Mouse (Mus musculus) forebrain, embryonic 16.5 days (tissue): ENCODE measurements around the gene B3gnt7. TPM values are rescaled to one million over a fixed set of nuclear protein-coding genes. Genes with fewer than 3 reads are reported as not detected.

Source experiments
- ATAC-seq: fragments of 200-750 bp; cut with Nextera tagmentation; 2 replicates; pipeline ENCODE4 v1.8.0; 2017; ENCODE audit warnings: mild to moderate bottlenecking, moderate library complexity
- H3K27ac ChIP-seq: fragments of 300-500 bp; sonication (generic); 2 replicates; pipeline ENCODE4 v1.5.1; 2014; ENCODE audit warnings: low read length, control low read depth
- H3K27me3 ChIP-seq: fragments of 300-500 bp; sonication (generic); replicated peaks from 2 replicates; pipeline ENCODE4 v1.6.1; 2014; ENCODE audit warnings: low read length; ENCODE audit not compliant: control insufficient read depth, insufficient read depth
- H3K36me3 ChIP-seq: fragments of 300-500 bp; sonication (generic); 2 replicates; pipeline ENCODE4 v1.6.1; 2014; ENCODE audit not compliant: control insufficient read depth, insufficient read depth
- H3K4me1 ChIP-seq: fragments of 300-500 bp; sonication (generic); replicated peaks from 2 replicates; pipeline ENCODE4 v1.6.1; 2014; ENCODE audit warnings: low read length; ENCODE audit not compliant: control insufficient read depth, insufficient read depth
- H3K4me2 ChIP-seq: fragments of 300-500 bp; sonication (generic); 2 replicates; pipeline ENCODE4 v1.6.1; 2014; ENCODE audit warnings: mild to moderate bottlenecking, low read length, control low read depth
- H3K4me3 ChIP-seq: fragments of 300-500 bp; sonication (generic); replicated peaks from 2 replicates; pipeline ENCODE4 v1.5.1; 2014; ENCODE audit warnings: mild to moderate bottlenecking, low read length, control low read depth
- H3K9ac ChIP-seq: fragments of 300-500 bp; sonication (generic); replicated peaks from 2 replicates; pipeline ENCODE4 v1.6.1; 2014; ENCODE audit warnings: low read depth, low read length, control low read depth
- H3K9me3 ChIP-seq: fragments of 300-500 bp; sonication (generic); 2 replicates; pipeline ENCODE4 v1.6.1; 2016; ENCODE audit warnings: low read length; ENCODE audit not compliant: control insufficient read depth
- WGBS: fragments of 180-500 bp; shearing (Covaris S2); extraction: QIAGEN DNeasy Blood & Tissue Kit; methylation state at CpG from one replicate; pipeline ENCODE4 v1.1.7; 2014; 5-methylcytosine and 5-hydroxymethylcytosine counted together
- polyA plus RNA-seq: library from polyadenylated mRNA; unstranded; fragments of >200 nt; fragmentation: Nextera tagmentation; extraction: Ambion mirVana; gene quantifications from 2 replicates; pipeline ENCODE4 v1.2.1, GENCODE M21; 2015

The B3gnt7 gene
- polyA plus RNA-seq, 1 experiment from 2014 or later: 6.7 TPM

DNA sequence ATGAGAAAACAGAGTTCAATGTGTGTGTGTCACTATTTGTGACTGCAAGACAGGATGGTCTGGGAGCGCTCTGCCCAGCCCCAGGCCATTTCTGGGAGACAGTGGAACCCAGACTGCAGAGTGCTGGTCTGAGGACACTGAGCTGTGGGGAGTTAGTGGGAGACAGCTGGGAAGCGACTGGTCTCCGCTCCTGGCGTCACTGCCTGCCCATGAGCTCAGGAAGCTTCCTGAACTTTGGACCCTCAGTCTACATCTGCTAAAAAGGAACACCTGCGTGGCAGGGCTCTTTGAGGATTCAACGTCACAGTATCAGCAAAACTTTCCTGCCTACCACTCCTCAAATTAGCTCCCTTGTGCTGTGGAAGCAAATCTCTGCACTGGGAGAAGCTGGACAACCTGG lies 30.9 kb upstream of the B3gnt7 start:
- no peaks in the 10 kb centered on the region for H3K36me3 ChIP-seq

GRCm38 (mm10) chr1:86277055-86277454 lies 25.6 kb upstream of the B3gnt7 start:
- Histone ChIP-seq H3K36me3 (no peaks in the 10 kb centered on the region), H3K9ac (no peak overlapping the region), H3K9me3 (no peaks in the 10 kb centered on the region), H3K4me3 (no peak overlapping the region), H3K4me1 (no peaks in the 10 kb centered on the region), H3K27ac (no peak overlapping the region), H3K4me2 (no peak overlapping the region), H3K27me3 (no peaks in the 10 kb centered on the region)
- WGBS: 90% methylated on average over 5 of the region's 5 CpGs
- ATAC-seq: no peak

More for the DNA sequence above, 30.9 kb upstream of the B3gnt7 start:
- Histone ChIP-seq H3K4me1 (no peaks in the 10 kb centered on the region), H3K4me2 (no peak overlapping the region), H3K9me3 (no peaks in the 10 kb centered on the region), H3K27ac (no peak overlapping the region), H3K27me3 (no peaks in the 10 kb centered on the region), H3K4me3 (no peak overlapping the region), H3K9ac (no peak overlapping the region)
- no peak for ATAC-seq
- WGBS: 84% methylated on average over 6 of the region's 6 CpGs

DNA sequence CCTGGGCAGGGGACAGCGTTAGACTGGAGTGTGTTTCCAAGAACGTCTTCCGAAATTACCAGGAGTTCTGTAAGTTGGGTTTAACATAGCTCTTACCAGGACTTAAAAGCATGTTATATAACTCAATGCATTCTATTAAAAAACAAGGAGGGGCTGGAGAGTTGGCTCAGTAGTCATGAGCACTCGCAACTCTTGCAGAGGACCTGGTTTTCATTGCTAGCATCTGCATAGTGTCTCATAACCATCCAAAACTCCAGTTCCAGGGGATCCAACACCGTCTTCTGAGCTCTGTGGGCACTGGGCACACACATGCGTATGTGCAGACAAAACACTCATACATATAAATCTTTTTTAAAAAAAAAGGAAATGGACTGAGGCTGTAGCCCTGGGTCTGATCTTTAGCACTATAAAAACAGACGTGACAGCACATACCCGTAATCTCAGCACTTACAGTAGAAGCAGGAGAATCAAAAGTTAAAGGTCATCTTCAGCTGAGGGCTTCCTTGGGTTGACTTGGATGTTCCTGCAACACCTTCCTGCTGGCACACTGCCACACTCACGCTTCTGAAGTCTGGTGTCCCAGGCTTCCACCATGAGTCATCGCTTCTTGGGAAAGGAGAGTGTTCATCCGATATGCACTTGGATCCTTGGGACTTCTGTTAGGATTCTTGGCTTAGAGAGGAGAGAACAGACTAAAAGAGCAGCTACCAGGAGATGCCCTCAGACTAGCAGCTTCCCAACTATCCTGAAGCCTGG lies 20.7 kb upstream of the B3gnt7 start:
- Histone ChIP-seq H3K4me1 (no peaks in the 10 kb centered on the region), H3K9ac (no peak overlapping the region), H3K27me3 (no peaks in the 10 kb centered on the region), H3K4me3 (no peak overlapping the region), H3K9me3 (no peaks in the 10 kb centered on the region), H3K4me2 (no peak overlapping the region), H3K27ac (no peak overlapping the region), H3K36me3 (no peaks in the 10 kb centered on the region)
- WGBS: 92% methylated on average over 11 of the region's 11 CpGs
- no peak for ATAC-seq

- Histone ChIP-seq H3K4me3 (no peak overlapping the region), H3K4me1 (no peaks in the 10 kb centered on the region), H3K9ac (no peak overlapping the region), H3K27me3 (no peaks in the 10 kb centered on the region), H3K36me3 (no peaks in the 10 kb centered on the region), H3K4me2 (no peak overlapping the region), H3K27ac (no peak overlapping the region), H3K9me3 (no peaks in the 10 kb centered on the region)
- ATAC-seq: no peak
- 93% methylated on average over 5 of the region's 5 CpGs for WGBS
Observed at GRCm38 (mm10) chr1:86284101-86284500, 18.5 kb upstream of the B3gnt7 start.

- 82% methylated on average over 6 of the region's 6 CpGs for WGBS
Observed at GRCm38 (mm10) chr1:86285295-86285694, 17.3 kb upstream of the B3gnt7 start.

GRCm38 (mm10) chr1:86287473-86287872 lies 15.2 kb upstream of the B3gnt7 start:
- Histone ChIP-seq H3K9ac (no peak overlapping the region), H3K27me3 (no peaks in the 10 kb centered on the region), H3K9me3 (no peaks in the 10 kb centered on the region), H3K36me3 (no peaks in the 10 kb centered on the region), H3K4me3 (no peak overlapping the region), H3K27ac (no peak overlapping the region), H3K4me2 (no peak overlapping the region), H3K4me1 (no peaks in the 10 kb centered on the region)
- ATAC-seq: no peak
- 83% methylated on average over 4 of the region's 4 CpGs for WGBS

More at GRCm38 (mm10) chr1:86285295-86285694, 17.3 kb upstream of the B3gnt7 start:
- Histone ChIP-seq H3K27ac (no peak overlapping the region), H3K9ac (no peak overlapping the region), H3K9me3 (no peaks in the 10 kb centered on the region), H3K4me1 (no peaks in the 10 kb centered on the region), H3K27me3 (no peaks in the 10 kb centered on the region), H3K4me2 (no peak overlapping the region), H3K4me3 (no peak overlapping the region), H3K36me3 (no peaks in the 10 kb centered on the region)
- ATAC-seq: no peak

- Histone ChIP-seq H3K4me3 (no peak overlapping the region), H3K27me3 (no peaks in the 10 kb centered on the region), H3K9ac (no peak overlapping the region), H3K36me3 (no peaks in the 10 kb centered on the region), H3K4me1 (peaks cover 8% of the 10 kb centered on the region), H3K4me2 (no peak overlapping the region), H3K9me3 (no peaks in the 10 kb centered on the region), H3K27ac (no peak overlapping the region)
- WGBS: 54% methylated on average over 3 of the region's 3 CpGs
- no peak for ATAC-seq
Observed at GRCm38 (mm10) chr1:86290452-86290851, 12.2 kb upstream of the B3gnt7 start.

GRCm38 (mm10) chr1:86293091-86293490 lies 9.5 kb upstream of the B3gnt7 start:
- Histone ChIP-seq H3K4me3 (no peak overlapping the region), H3K4me1 (peaks cover 8% of the 10 kb centered on the region), H3K4me2 (no peak overlapping the region), H3K9ac (no peak overlapping the region), H3K9me3 (no peaks in the 10 kb centered on the region), H3K27ac (no peak overlapping the region), H3K27me3 (no peaks in the 10 kb centered on the region), H3K36me3 (no peaks in the 10 kb centered on the region)
- no peak for ATAC-seq
- WGBS: 89% methylated on average over 3 of the region's 3 CpGs

DNA sequence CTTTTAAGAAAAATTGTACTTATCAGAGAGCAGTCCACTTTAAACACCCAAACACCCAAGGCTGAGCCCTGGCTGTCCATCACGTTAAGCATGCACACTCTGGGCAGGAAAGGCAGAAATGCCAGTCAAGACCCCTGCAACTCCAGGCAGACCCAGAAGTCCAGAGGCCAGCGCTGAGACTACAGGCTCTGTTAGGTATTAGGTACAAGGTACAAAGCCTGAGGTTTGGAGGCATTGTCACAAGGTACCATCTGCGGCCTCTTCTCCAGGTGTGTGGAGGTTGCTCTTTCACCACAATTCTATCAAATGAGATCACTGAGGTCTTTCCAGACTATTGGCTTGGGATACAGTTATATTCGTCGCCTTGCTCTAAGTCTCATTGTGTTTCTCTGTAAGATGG lies 8.8 kb upstream of the B3gnt7 start:
- Histone ChIP-seq H3K27ac (no peak overlapping the region), H3K4me3 (no peak overlapping the region), H3K4me2 (no peak overlapping the region), H3K9me3 (no peaks in the 10 kb centered on the region), H3K36me3 (no peaks in the 10 kb centered on the region), H3K4me1 (peaks cover 8% of the 10 kb centered on the region), H3K9ac (no peak overlapping the region), H3K27me3 (no peaks in the 10 kb centered on the region)
- 88% methylated on average over 5 of the region's 5 CpGs for WGBS
- ATAC-seq: no peak

- no peak overlapping the region for H3K9ac ChIP-seq
- H3K36me3 ChIP-seq: no peaks in the 10 kb centered on the region
- no peak overlapping the region for H3K4me2 ChIP-seq
- no peak overlapping the region for H3K27ac ChIP-seq
- no peaks in the 10 kb centered on the region for H3K27me3 ChIP-seq
- no peaks in the 10 kb centered on the region for H3K9me3 ChIP-seq
- ATAC-seq: peak; percentile 45; the same call in 1 of the 2 replicates
- peaks cover 8% of the 10 kb centered on the region for H3K4me1 ChIP-seq
- no peak overlapping the region for H3K4me3 ChIP-seq
- 10% methylated on average over 4 of the region's 4 CpGs for WGBS
Observed at GRCm38 (mm10) chr1:86294472-86294871, 8.2 kb upstream of the B3gnt7 start.
